Mouse (Mus musculus): ENCODE measurements around the gene Cnbp. TPM values are rescaled to one million over a fixed set of nuclear protein-coding genes. Genes with fewer than 3 reads are reported as not detected.

Gene Cnbp
- polyA plus RNA-seq, 1 experiment from 2014 or later: 1,125 TPM

DNA sequence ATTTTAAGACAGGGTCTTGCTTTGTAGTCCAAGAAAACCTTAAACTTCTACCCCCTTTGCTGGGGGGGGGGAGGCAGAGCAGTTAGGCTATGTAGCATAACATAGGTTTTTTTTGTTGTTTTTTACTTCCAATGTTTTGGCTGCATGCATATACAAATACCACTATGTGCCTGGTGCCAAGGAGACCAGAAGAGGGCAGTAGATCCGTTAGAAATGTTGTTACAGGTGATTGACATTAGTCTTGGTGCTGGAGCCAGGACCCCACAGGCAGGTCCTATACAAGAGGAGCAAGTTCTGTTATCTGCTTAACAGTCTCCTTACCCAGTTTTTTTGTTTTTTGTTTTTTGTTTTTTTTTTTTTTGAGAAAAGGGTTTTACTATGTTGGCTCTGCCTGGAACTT lies 8.7 kb downstream of the Cnbp start:
- Histone ChIP-seq H3K9ac (ENCODE audit: low read depth, low read length) (no peak overlapping the region), H3K4me1 (replicated peaks; ENCODE audit: control insufficient read depth, insufficient read depth, low read length) (no peaks in the 10 kb centered on the region), H3K27ac (ENCODE audit: low read depth, low read length) (no peak overlapping the region), H3K4me2 (replicated peaks; ENCODE audit: low read depth, low read length) (no peak overlapping the region), H3K36me3 (ENCODE audit: control insufficient read depth, insufficient read depth, low read length) (peaks cover 18% of the 10 kb centered on the region), H3K4me3 (ENCODE audit: low read depth, low read length) (no peak overlapping the region), H3K27me3 (ENCODE audit: control insufficient read depth, insufficient read depth, low read length) (no peaks in the 10 kb centered on the region), H3K9me3 (ENCODE audit: control insufficient read depth, low read length) (no peaks in the 10 kb centered on the region)
- WGBS: 4% methylated on average over 1 of the region's 1 CpGs
- DNase-seq (ENCODE audit: low spot score): no peak
- no peak for ATAC-seq (ENCODE audit: low FRiP score)

GRCm38 (mm10) chr6:87841635-87842034 lies 9.3 kb downstream of the Cnbp start:
- Histone ChIP-seq H3K9ac (ENCODE audit: low read depth, low read length) (no peak overlapping the region), H3K4me2 (replicated peaks; ENCODE audit: low read depth, low read length) (no peak overlapping the region), H3K4me1 (replicated peaks; ENCODE audit: control insufficient read depth, insufficient read depth, low read length) (no peaks in the 10 kb centered on the region), H3K27me3 (ENCODE audit: control insufficient read depth, insufficient read depth, low read length) (no peaks in the 10 kb centered on the region), H3K4me3 (ENCODE audit: low read depth, low read length) (no peak overlapping the region), H3K27ac (ENCODE audit: low read depth, low read length) (no peak overlapping the region), H3K36me3 (ENCODE audit: control insufficient read depth, insufficient read depth, low read length) (peaks cover 18% of the 10 kb centered on the region), H3K9me3 (ENCODE audit: control insufficient read depth, low read length) (no peaks in the 10 kb centered on the region)
- ATAC-seq (ENCODE audit: low FRiP score) (no peak), DNase-seq (ENCODE audit: low spot score) (no peak)
- WGBS: 84% methylated on average over 8 of the region's 8 CpGs

- no peaks in the 10 kb centered on the region for H3K9me3 ChIP-seq (ENCODE audit: control insufficient read depth, low read length)
- H3K27me3 ChIP-seq (ENCODE audit: control insufficient read depth, insufficient read depth, low read length): no peaks in the 10 kb centered on the region
- H3K4me3 ChIP-seq (ENCODE audit: low read depth, low read length): no peak overlapping the region
- ATAC-seq (ENCODE audit: low FRiP score) (no peak), DNase-seq (ENCODE audit: low spot score) (no peak)
- no peak overlapping the region for H3K27ac ChIP-seq (ENCODE audit: low read depth, low read length)
- peaks cover 11% of the 10 kb centered on the region for H3K36me3 ChIP-seq (ENCODE audit: control insufficient read depth, insufficient read depth, low read length)
- no peak overlapping the region for H3K4me2 ChIP-seq (replicated peaks; ENCODE audit: low read depth, low read length)
- 66% methylated on average over 11 of the region's 11 CpGs for WGBS
- no peaks in the 10 kb centered on the region for H3K4me1 ChIP-seq (replicated peaks; ENCODE audit: control insufficient read depth, insufficient read depth, low read length)
- no peak overlapping the region for H3K9ac ChIP-seq (ENCODE audit: low read depth, low read length)
Measured at GRCm38 (mm10) chr6:87839797-87840341, 11.0 kb downstream of the Cnbp start.

GRCm38 (mm10) chr6:87838551-87839197 lies 12.2 kb downstream of the Cnbp start, which contains the start of gene Isy1:
Gene Isy1, minus strand, starts transcription at chr6:87838798.
- DNase-seq (ENCODE audit: low spot score) (peak; percentile 96), ATAC-seq (ENCODE audit: low FRiP score) (peak; percentile 97)
- Histone ChIP-seq H3K36me3 (ENCODE audit: control insufficient read depth, insufficient read depth, low read length) (peaks cover 6% of the 10 kb centered on the region; the same call in 1 of the 2 replicates), H3K27ac (ENCODE audit: low read depth, low read length) (peak within 1 kb of the TSS; percentile 82), H3K4me3 (ENCODE audit: low read depth, low read length) (peak within 1 kb of the TSS; percentile 70), H3K9ac (ENCODE audit: low read depth, low read length) (peak within 1 kb of the TSS; percentile 91), H3K4me2 (replicated peaks; ENCODE audit: low read depth, low read length) (peak within 1 kb of the TSS; percentile 87), H3K27me3 (ENCODE audit: control insufficient read depth, insufficient read depth, low read length) (no peaks in the 10 kb centered on the region), H3K4me1 (replicated peaks; ENCODE audit: control insufficient read depth, insufficient read depth, low read length) (no peaks in the 10 kb centered on the region), H3K9me3 (ENCODE audit: control insufficient read depth, low read length) (no peaks in the 10 kb centered on the region)
- under 1% methylated on average over 46 of the region's 46 CpGs for WGBS

DNA sequence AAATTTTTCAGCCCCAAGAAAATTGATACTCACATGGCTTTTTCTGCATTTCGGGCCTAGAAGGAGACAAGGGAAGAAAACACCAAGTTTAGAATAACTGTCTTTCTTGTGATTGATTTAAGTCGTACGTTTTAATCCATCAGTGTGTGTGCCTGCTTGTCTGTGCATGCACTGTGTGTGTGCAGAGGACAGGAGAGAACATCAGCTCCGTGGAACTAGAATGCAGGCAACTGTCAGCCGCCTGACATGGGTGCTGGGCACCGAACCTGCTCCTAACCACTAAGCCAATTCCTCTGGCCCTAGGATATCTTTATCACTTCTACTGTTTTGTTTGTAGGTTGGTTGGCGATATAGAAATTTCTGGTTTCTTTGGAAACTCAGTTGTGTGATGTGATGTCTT lies 15.2 kb downstream of the Cnbp start, which contains the start of gene Gm45140:
Gm45140 (minus strand) TSS at position 101 of the 400 bp plus-strand sequence.
- H3K4me2 ChIP-seq (replicated peaks; ENCODE audit: low read depth, low read length): no peak within 1 kb of the TSS
- no peaks in the 10 kb centered on the region for H3K4me1 ChIP-seq (replicated peaks; ENCODE audit: control insufficient read depth, insufficient read depth, low read length)
- no peaks in the 10 kb centered on the region for H3K27me3 ChIP-seq (ENCODE audit: control insufficient read depth, insufficient read depth, low read length)
- H3K9ac ChIP-seq (ENCODE audit: low read depth, low read length): no peak within 1 kb of the TSS
- no peaks in the 10 kb centered on the region for H3K9me3 ChIP-seq (ENCODE audit: control insufficient read depth, low read length)
- H3K36me3 ChIP-seq (ENCODE audit: control insufficient read depth, insufficient read depth, low read length): peaks cover 5% of the 10 kb centered on the region; the same call in 1 of the 2 replicates
- H3K27ac ChIP-seq (ENCODE audit: low read depth, low read length): no peak within 1 kb of the TSS
- no peak within 1 kb of the TSS for H3K4me3 ChIP-seq (ENCODE audit: low read depth, low read length)
- DNase-seq (ENCODE audit: low spot score): no peak
- ATAC-seq (ENCODE audit: low FRiP score): no peak
- WGBS: 93% methylated on average over 7 of the region's 7 CpGs

GRCm38 (mm10) chr6:87820366-87820765 lies 30.5 kb downstream of the Cnbp start:
- no peaks in the 10 kb centered on the region for H3K4me1 ChIP-seq (replicated peaks; ENCODE audit: control insufficient read depth, insufficient read depth, low read length)
- H3K27ac ChIP-seq (ENCODE audit: low read depth, low read length): no peak overlapping the region
- no peaks in the 10 kb centered on the region for H3K9me3 ChIP-seq (ENCODE audit: control insufficient read depth, low read length)
- no peaks in the 10 kb centered on the region for H3K27me3 ChIP-seq (ENCODE audit: control insufficient read depth, insufficient read depth, low read length)
- H3K9ac ChIP-seq (ENCODE audit: low read depth, low read length): no peak overlapping the region
- no peak overlapping the region for H3K4me2 ChIP-seq (replicated peaks; ENCODE audit: low read depth, low read length)
- DNase-seq (ENCODE audit: low spot score) (no peak), ATAC-seq (ENCODE audit: low FRiP score) (no peak)
- H3K36me3 ChIP-seq (ENCODE audit: control insufficient read depth, insufficient read depth, low read length): peaks cover 33% of the 10 kb centered on the region
- H3K4me3 ChIP-seq (ENCODE audit: low read depth, low read length): no peak overlapping the region
- WGBS: 96% methylated on average over 2 of the region's 2 CpGs

- Histone ChIP-seq H3K4me2 (replicated peaks; ENCODE audit: low read depth, low read length) (no peak overlapping the region), H3K27me3 (ENCODE audit: control insufficient read depth, insufficient read depth, low read length) (0 out of 2 replicates have a peak, but pooled peaks cover 2% of the 10 kb centered on the region), H3K4me1 (replicated peaks; ENCODE audit: control insufficient read depth, insufficient read depth, low read length) (no peaks in the 10 kb centered on the region; the same call in 1 of the 2 replicates), H3K27ac (ENCODE audit: low read depth, low read length) (no peak overlapping the region), H3K9ac (ENCODE audit: low read depth, low read length) (no peak overlapping the region), H3K36me3 (ENCODE audit: control insufficient read depth, insufficient read depth, low read length) (peaks cover 7% of the 10 kb centered on the region; the same call in 1 of the 2 replicates), H3K9me3 (ENCODE audit: control insufficient read depth, low read length) (no peaks in the 10 kb centered on the region), H3K4me3 (ENCODE audit: low read depth, low read length) (no peak overlapping the region)
- WGBS: 95% methylated on average over 5 of the region's 5 CpGs
- no peak for ATAC-seq (ENCODE audit: low FRiP score)
- no peak for DNase-seq (ENCODE audit: low spot score)
Measured at GRCm38 (mm10) chr6:87814486-87814885, 36.4 kb downstream of the Cnbp start.

GRCm38 (mm10) chr6:87812656-87813055 lies 38.2 kb downstream of the Cnbp start:
- no peak overlapping the region for H3K9ac ChIP-seq (ENCODE audit: low read depth, low read length)
- ATAC-seq (ENCODE audit: low FRiP score) (no peak), DNase-seq (ENCODE audit: low spot score) (no peak)
- H3K4me3 ChIP-seq (ENCODE audit: low read depth, low read length): no peak overlapping the region
- no peaks in the 10 kb centered on the region; the same call in 1 of the 2 replicates for H3K4me1 ChIP-seq (replicated peaks; ENCODE audit: control insufficient read depth, insufficient read depth, low read length)
- WGBS: 89% methylated on average over 1 of the region's 1 CpGs
- no peak overlapping the region for H3K4me2 ChIP-seq (replicated peaks; ENCODE audit: low read depth, low read length)
- no peaks in the 10 kb centered on the region; the same call in 1 of the 2 replicates for H3K36me3 ChIP-seq (ENCODE audit: control insufficient read depth, insufficient read depth, low read length)
- no peak overlapping the region for H3K27ac ChIP-seq (ENCODE audit: low read depth, low read length)
- no peaks in the 10 kb centered on the region for H3K9me3 ChIP-seq (ENCODE audit: control insufficient read depth, low read length)
- 0 out of 2 replicates have a peak, but pooled peaks cover 2% of the 10 kb centered on the region for H3K27me3 ChIP-seq (ENCODE audit: control insufficient read depth, insufficient read depth, low read length)
